Mouse (Mus musculus) olfactory bulb, adult 2 months (tissue): ENCODE results near the gene Stk11. TPM values are rescaled to one million over a fixed set of nuclear protein-coding genes. Genes with fewer than 3 reads are reported as not detected.

Experiments used
- H3K27ac ChIP-seq: fragments of 200-500 bp; 2 replicates; pipeline ENCODE4 v1.5.1; 2012; ENCODE audit warnings: low read depth, low read length; ENCODE audit not compliant: insufficient read depth
- H3K4me1 ChIP-seq: fragments of 200-500 bp; 2 replicates; pipeline ENCODE4 v1.6.1; 2012; ENCODE audit warnings: low read length; ENCODE audit not compliant: control insufficient read depth, insufficient read depth
- H3K4me3 ChIP-seq: fragments of 200-500 bp; 2 replicates; pipeline ENCODE4 v1.5.1; 2012; ENCODE audit warnings: mild to moderate bottlenecking, low read depth, low read length, moderate library complexity; ENCODE audit not compliant: insufficient read depth
- CTCF ChIP-seq: fragments of 200-500 bp; IDR thresholded peaks from 2 replicates; pipeline ENCODE4 v1.5.1; 2012; ENCODE audit warnings: low read depth, mild to moderate bottlenecking, low read length, moderate library complexity; ENCODE audit not compliant: insufficient read depth
- POLR2A ChIP-seq: fragments of 200-500 bp; IDR thresholded peaks from 2 replicates; pipeline ENCODE4 v1.6.1; 2012; ENCODE audit warnings: mild to moderate bottlenecking, low read depth, low read length, moderate library complexity; ENCODE audit not compliant: insufficient read depth
- WGBS: fragments of 180-500 bp; shearing (Covaris S2); methylation state at CpG from one replicate; pipeline ENCODE4 v1.1.7; 2018; 5-methylcytosine and 5-hydroxymethylcytosine counted together
- polyA plus RNA-seq: library from polyadenylated mRNA; stranded (reverse); fragments of >200 nt; gene quantifications from 2 replicates; pipeline ENCODE4 v1.2.4, GENCODE M21; 2012; ENCODE audit warnings: low replicate concordance; ENCODE audit not compliant: missing spikeins, insufficient read depth, insufficient read length

Stk11 gene
- polyA plus RNA-seq, 1 experiment, result not detected

GRCm38 (mm10) chr10:80156002-80156751 lies 40.6 kb downstream of the Stk11 start:
- Histone ChIP-seq H3K4me3 (no peak overlapping the region), H3K27ac (peak overlapping the region; percentile 38; the same call in 1 of the 2 replicates)
- no peak for TF ChIP-seq POLR2A
- no peak for TF ChIP-seq CTCF

GRCm38 (mm10) chr10:80156752-80157053 lies 41.1 kb downstream of the Stk11 start:
- Histone ChIP-seq H3K4me3 (no peak overlapping the region), H3K27ac (peak overlapping the region; percentile 38; the same call in 1 of the 2 replicates), H3K4me1 (peaks cover 79% of the 10 kb centered on the region)
- WGBS, result 40% methylated on average over 7 of the region's 7 CpGs
- no peak for TF ChIP-seq POLR2A

More at GRCm38 (mm10) chr10:80156002-80156751, 40.6 kb downstream of the Stk11 start:
- H3K4me1 ChIP-seq, result peaks cover 80% of the 10 kb centered on the region
- WGBS, result 73% methylated on average over 29 of the region's 29 CpGs

GRCm38 (mm10) chr10:80157141-80157929 lies 41.7 kb downstream of the Stk11 start:
- Histone ChIP-seq H3K4me1 (peaks cover 76% of the 10 kb centered on the region), H3K4me3 (no peak overlapping the region), H3K27ac (peak overlapping the region; percentile 48)
- 34% methylated on average over 15 of the region's 15 CpGs for WGBS
- TF ChIP-seq CTCF, result no peak
- TF ChIP-seq POLR2A, result no peak

- Histone ChIP-seq H3K4me1 (peaks cover 76% of the 10 kb centered on the region), H3K27ac (peak overlapping the region; percentile 86), H3K4me3 (no peak overlapping the region)
- TF ChIP-seq CTCF (no peak), POLR2A (no peak)
- 17% methylated on average over 18 of the region's 18 CpGs for WGBS
Measured at GRCm38 (mm10) chr10:80158307-80158986, 42.8 kb downstream of the Stk11 start.

GRCm38 (mm10) chr10:80159021-80159560 lies 43.5 kb downstream of the Stk11 start:
- WGBS, result 9% methylated on average over 12 of the region's 12 CpGs
- H3K4me1 ChIP-seq, result peaks cover 76% of the 10 kb centered on the region
- H3K4me3 ChIP-seq, result peak overlapping the region; percentile 46
- peak overlapping the region; percentile 86 for H3K27ac ChIP-seq
- no peak for TF ChIP-seq POLR2A

GRCm38 (mm10) chr10:80159561-80160454 lies 44.2 kb downstream of the Stk11 start:
- under 1% methylated on average over 55 of the region's 55 CpGs for WGBS
- Histone ChIP-seq H3K4me3 (peak overlapping the region; percentile 49), H3K27ac (peak overlapping the region; percentile 86), H3K4me1 (peaks cover 83% of the 10 kb centered on the region)
- TF ChIP-seq POLR2A (0 out of 2 replicates have a peak, but pooled peaks have one; percentile 32), CTCF (no peak)

- TF ChIP-seq POLR2A (no peak), CTCF (no peak)
- Histone ChIP-seq H3K4me3 (peak overlapping the region; percentile 49; the same call in 1 of the 2 replicates), H3K27ac (peak overlapping the region; percentile 74), H3K4me1 (peaks cover 88% of the 10 kb centered on the region)
- 7% methylated on average over 33 of the region's 33 CpGs for WGBS
Measured at GRCm38 (mm10) chr10:80160455-80161371, 45.1 kb downstream of the Stk11 start.
